Mouse (Mus musculus) limb, embryonic 12.5 days (tissue): ENCODE data around the gene Dynll2. TPM values are rescaled to one million over a fixed set of nuclear protein-coding genes. Genes with fewer than 3 reads are reported as not detected.

Experiments used
- ATAC-seq: fragments of 200-750 bp; cut with Nextera tagmentation; 2 replicates; pipeline ENCODE4 v1.8.0; 2017; ENCODE audit warnings: low read depth, moderate TSS enrichment; ENCODE audit not compliant: insufficient number of reproducible peaks, insufficient read depth, low FRiP score, low TSS enrichment
- H3K27ac ChIP-seq: fragments of 300-500 bp; sonication (generic); 2 replicates; pipeline ENCODE4 v1.5.1; 2016; ENCODE audit warnings: mild to moderate bottlenecking, moderate library complexity
- H3K27me3 ChIP-seq: fragments of 300-500 bp; sonication (generic); 2 replicates; pipeline ENCODE4 v1.6.1; 2016; ENCODE audit warnings: mild to moderate bottlenecking, moderate library complexity
- H3K36me3 ChIP-seq: fragments of 300-500 bp; sonication (generic); 2 replicates; pipeline ENCODE4 v1.6.1; 2016; ENCODE audit warnings: mild to moderate bottlenecking, moderate library complexity
- H3K4me1 ChIP-seq: fragments of 300-500 bp; sonication (generic); replicated peaks from 2 replicates; pipeline ENCODE4 v1.6.1; 2016
- H3K4me2 ChIP-seq: fragments of 300-500 bp; sonication (generic); 2 replicates; pipeline ENCODE4 v1.6.1; 2016; ENCODE audit warnings: mild to moderate bottlenecking, moderate library complexity
- H3K4me3 ChIP-seq: fragments of 300-500 bp; sonication (generic); replicated peaks from 2 replicates; pipeline ENCODE4 v1.5.1; 2016; ENCODE audit warnings: mild to moderate bottlenecking
- H3K9ac ChIP-seq: fragments of 300-500 bp; sonication (generic); replicated peaks from 2 replicates; pipeline ENCODE4 v1.6.1; 2016; ENCODE audit warnings: mild to moderate bottlenecking, moderate library complexity
- H3K9me3 ChIP-seq: fragments of 300-500 bp; sonication (generic); 2 replicates; pipeline ENCODE4 v1.6.1; 2016; ENCODE audit warnings: mild to moderate bottlenecking, moderate library complexity
- WGBS: fragments of 180-500 bp; shearing (Covaris S2); methylation state at CpG from one replicate; pipeline ENCODE4 v1.1.7; 2016; 5-methylcytosine and 5-hydroxymethylcytosine counted together
- polyA plus RNA-seq: library from polyadenylated mRNA; unstranded; fragments of >200 nt; fragmentation: Nextera tagmentation; extraction: Ambion mirVana; gene quantifications from 2 replicates; pipeline ENCODE4 v1.2.1, GENCODE M21; 2016

Dynll2 gene
- 23.0 and 23.4 TPM in 2 replicates for polyA plus RNA-seq

GRCm38 (mm10) chr11:87986831-87987793, at the start of gene Dynll2:
Gene Dynll2 (minus strand): TSS chr11:87987533.
- H3K4me3 ChIP-seq: peak within 1 kb of the TSS; percentile 100
- peak; percentile 97 for ATAC-seq
- under 1% methylated on average over 106 of the region's 107 CpGs for WGBS

GRCm38 (mm10) chr11:88036761-88037251, 49.5 kb upstream of the Dynll2 start:
- no peak for ATAC-seq
- Histone ChIP-seq H3K4me2 (no peak overlapping the region), H3K9ac (no peak overlapping the region), H3K4me1 (no peaks in the 10 kb centered on the region), H3K27ac (no peak overlapping the region), H3K27me3 (no peaks in the 10 kb centered on the region), H3K36me3 (no peaks in the 10 kb centered on the region), H3K9me3 (no peaks in the 10 kb centered on the region), H3K4me3 (no peak overlapping the region)
- 85% methylated on average over 10 of the region's 10 CpGs for WGBS

More at GRCm38 (mm10) chr11:87986831-87987793, at the start of gene Dynll2:
- no peaks in the 10 kb centered on the region for H3K9me3 ChIP-seq
- peaks cover 31% of the 10 kb centered on the region for H3K4me1 ChIP-seq
- peak within 1 kb of the TSS; percentile 85 for H3K4me2 ChIP-seq
- H3K9ac ChIP-seq: peak within 1 kb of the TSS; percentile 99
- peak within 1 kb of the TSS; percentile 95 for H3K27ac ChIP-seq
- no peaks in the 10 kb centered on the region for H3K27me3 ChIP-seq
- peaks cover 18% of the 10 kb centered on the region for H3K36me3 ChIP-seq

GRCm38 (mm10) chr11:88035970-88036369, 48.6 kb upstream of the Dynll2 start:
- Histone ChIP-seq H3K27me3 (no peaks in the 10 kb centered on the region; the same call in 1 of the 2 replicates), H3K36me3 (no peaks in the 10 kb centered on the region), H3K4me3 (no peak overlapping the region), H3K9ac (no peak overlapping the region), H3K27ac (no peak overlapping the region), H3K9me3 (no peaks in the 10 kb centered on the region), H3K4me2 (no peak overlapping the region), H3K4me1 (no peaks in the 10 kb centered on the region)
- WGBS: 72% methylated on average over 7 of the region's 7 CpGs
- ATAC-seq: no peak

- H3K27me3 ChIP-seq: no peaks in the 10 kb centered on the region; the same call in 1 of the 2 replicates
- no peak for ATAC-seq
- no peak overlapping the region for H3K4me3 ChIP-seq
- H3K4me1 ChIP-seq: no peaks in the 10 kb centered on the region
- no peaks in the 10 kb centered on the region for H3K36me3 ChIP-seq
- no peaks in the 10 kb centered on the region for H3K9me3 ChIP-seq
- H3K9ac ChIP-seq: no peak overlapping the region
- no peak overlapping the region for H3K27ac ChIP-seq
- WGBS: 76% methylated on average over 5 of the region's 5 CpGs
- no peak overlapping the region for H3K4me2 ChIP-seq
Measured at GRCm38 (mm10) chr11:88031753-88032152, 44.4 kb upstream of the Dynll2 start.

GRCm38 (mm10) chr11:88030836-88031235, 43.5 kb upstream of the Dynll2 start:
- Histone ChIP-seq H3K36me3 (no peaks in the 10 kb centered on the region), H3K4me3 (no peak overlapping the region), H3K27me3 (no peaks in the 10 kb centered on the region; the same call in 1 of the 2 replicates), H3K9ac (no peak overlapping the region), H3K4me2 (no peak overlapping the region), H3K9me3 (no peaks in the 10 kb centered on the region), H3K4me1 (no peaks in the 10 kb centered on the region), H3K27ac (no peak overlapping the region)
- ATAC-seq: no peak
- WGBS: 80% methylated on average over 2 of the region's 2 CpGs

GRCm38 (mm10) chr11:88030219-88030618, 42.9 kb upstream of the Dynll2 start:
- no peak for ATAC-seq
- Histone ChIP-seq H3K36me3 (no peaks in the 10 kb centered on the region), H3K4me3 (no peak overlapping the region), H3K27me3 (no peaks in the 10 kb centered on the region; the same call in 1 of the 2 replicates), H3K9ac (no peak overlapping the region), H3K9me3 (no peaks in the 10 kb centered on the region), H3K4me2 (no peak overlapping the region), H3K27ac (no peak overlapping the region), H3K4me1 (no peaks in the 10 kb centered on the region)
- WGBS: 85% methylated on average over 7 of the region's 7 CpGs

- no peak overlapping the region for H3K9ac ChIP-seq
- no peaks in the 10 kb centered on the region for H3K36me3 ChIP-seq
- H3K4me3 ChIP-seq: no peak overlapping the region
- no peak overlapping the region for H3K27ac ChIP-seq
- H3K4me2 ChIP-seq: no peak overlapping the region
- no peaks in the 10 kb centered on the region for H3K4me1 ChIP-seq
- H3K9me3 ChIP-seq: no peaks in the 10 kb centered on the region
- 17% methylated on average over 16 of the region's 16 CpGs for WGBS
- no peaks in the 10 kb centered on the region; the same call in 1 of the 2 replicates for H3K27me3 ChIP-seq
- no peak for ATAC-seq
Measured at GRCm38 (mm10) chr11:88028193-88028684, 40.9 kb upstream of the Dynll2 start.

GRCm38 (mm10) chr11:88027391-88028035, 40.2 kb upstream of the Dynll2 start:
- 78% methylated on average over 9 of the region's 9 CpGs for WGBS
- no peaks in the 10 kb centered on the region for H3K9me3 ChIP-seq
- no peaks in the 10 kb centered on the region for H3K4me1 ChIP-seq
- no peak for ATAC-seq
- no peak overlapping the region for H3K9ac ChIP-seq
- H3K4me2 ChIP-seq: no peak overlapping the region
- H3K27me3 ChIP-seq: no peaks in the 10 kb centered on the region; the same call in 1 of the 2 replicates
- H3K4me3 ChIP-seq: no peak overlapping the region
- no peak overlapping the region for H3K27ac ChIP-seq
- no peaks in the 10 kb centered on the region for H3K36me3 ChIP-seq

GRCm38 (mm10) chr11:88023933-88024332, 36.6 kb upstream of the Dynll2 start:
- no peak for ATAC-seq
- WGBS: 87% methylated on average over 2 of the region's 2 CpGs

GRCm38 (mm10) chr11:88015795-88016194, 28.5 kb upstream of the Dynll2 start:
- H3K27ac ChIP-seq: no peak overlapping the region
- no peaks in the 10 kb centered on the region for H3K4me1 ChIP-seq
- peaks cover 5% of the 10 kb centered on the region; the same call in 1 of the 2 replicates for H3K27me3 ChIP-seq
- no peak overlapping the region for H3K4me2 ChIP-seq
- H3K4me3 ChIP-seq: no peak overlapping the region
- no peak overlapping the region for H3K9ac ChIP-seq
- H3K36me3 ChIP-seq: no peaks in the 10 kb centered on the region
- WGBS: 74% methylated on average over 6 of the region's 6 CpGs
- H3K9me3 ChIP-seq: no peaks in the 10 kb centered on the region
- ATAC-seq: no peak

More at GRCm38 (mm10) chr11:88023933-88024332, 36.6 kb upstream of the Dynll2 start:
- Histone ChIP-seq H3K27ac (no peak overlapping the region), H3K36me3 (no peaks in the 10 kb centered on the region), H3K27me3 (no peaks in the 10 kb centered on the region), H3K4me2 (no peak overlapping the region), H3K9ac (no peak overlapping the region), H3K9me3 (no peaks in the 10 kb centered on the region), H3K4me3 (no peak overlapping the region), H3K4me1 (no peaks in the 10 kb centered on the region)

- H3K4me1 ChIP-seq: peaks cover 1% of the 10 kb centered on the region
- WGBS: 90% methylated on average over 11 of the region's 11 CpGs
- H3K4me2 ChIP-seq: no peak overlapping the region
- no peaks in the 10 kb centered on the region for H3K36me3 ChIP-seq
- H3K9ac ChIP-seq: no peak overlapping the region
- no peak for ATAC-seq
- no peaks in the 10 kb centered on the region for H3K9me3 ChIP-seq
- no peak overlapping the region for H3K4me3 ChIP-seq
- peaks cover 7% of the 10 kb centered on the region; the same call in 1 of the 2 replicates for H3K27me3 ChIP-seq
- no peak overlapping the region for H3K27ac ChIP-seq
Measured at GRCm38 (mm10) chr11:88015161-88015560, 27.8 kb upstream of the Dynll2 start.
